Mouse (Mus musculus) frontal cortex, postnatal 10 days (tissue): ENCODE results near the gene Gm44965.

ENCODE experiments used
- DNase-seq, 2 experiments: peaks; one replicate each; pipeline ENCODE4 v3.0.0; 2022; ENCODE audit warnings: low spot score in 2 of 2, mixed read lengths in 1 of 2

Gm44965 gene

DNA sequence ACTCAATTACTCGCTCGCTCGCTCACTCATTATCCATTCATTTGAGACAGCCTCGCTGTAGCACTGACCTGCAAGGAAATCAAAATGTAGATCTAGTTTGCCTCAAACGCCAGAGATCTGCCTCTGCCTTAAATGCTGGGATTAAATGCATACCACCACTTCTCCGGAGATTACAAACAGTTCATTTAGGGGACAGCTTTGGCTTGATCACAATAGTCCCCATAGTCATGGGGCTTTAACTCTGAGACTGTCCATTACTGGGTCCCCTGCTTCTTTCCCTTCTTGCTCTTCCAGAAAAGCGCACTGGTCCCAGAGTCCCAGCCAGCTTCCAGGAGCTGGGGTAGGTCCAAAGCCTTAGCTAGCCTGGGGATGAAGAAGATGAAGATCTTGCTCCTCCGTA is 32.7 kb downstream of the Gm44965 start, which contains the start of gene AI854703:
Gene AI854703, plus strand, starts transcription at position 301 of the 400 bp plus-strand sequence.
- no peak for DNase-seq

DNA sequence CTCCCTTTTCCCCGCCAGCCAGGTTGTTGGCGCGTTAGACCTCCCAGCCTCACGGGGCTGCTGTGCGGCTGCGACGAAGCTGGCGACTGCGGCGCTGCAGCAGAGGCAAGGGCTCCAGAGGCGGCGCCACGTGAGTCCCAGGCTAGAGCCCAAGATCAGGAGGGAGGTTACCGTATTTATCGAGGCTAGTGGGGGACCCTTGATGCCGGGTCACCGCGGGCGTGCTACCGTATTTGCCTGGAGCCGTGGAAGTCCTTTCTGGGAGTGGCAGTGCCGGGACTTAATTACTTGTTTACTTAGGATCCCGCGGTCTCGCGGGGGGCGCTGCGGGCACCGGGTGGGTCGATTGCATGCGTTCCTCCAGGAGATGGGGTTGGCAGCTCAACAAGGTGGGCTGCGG is 33.2 kb downstream of the Gm44965 start:
- peak in 1 of 2 experiments; percentile 60 for DNase-seq

- no peak for DNase-seq
Measured at GRCm38 (mm10) chr6:48627511-48627924, 33.8 kb downstream of the Gm44965 start.

- no peak for DNase-seq
Measured at GRCm38 (mm10) chr6:48628377-48628776, 34.6 kb downstream of the Gm44965 start.

DNA sequence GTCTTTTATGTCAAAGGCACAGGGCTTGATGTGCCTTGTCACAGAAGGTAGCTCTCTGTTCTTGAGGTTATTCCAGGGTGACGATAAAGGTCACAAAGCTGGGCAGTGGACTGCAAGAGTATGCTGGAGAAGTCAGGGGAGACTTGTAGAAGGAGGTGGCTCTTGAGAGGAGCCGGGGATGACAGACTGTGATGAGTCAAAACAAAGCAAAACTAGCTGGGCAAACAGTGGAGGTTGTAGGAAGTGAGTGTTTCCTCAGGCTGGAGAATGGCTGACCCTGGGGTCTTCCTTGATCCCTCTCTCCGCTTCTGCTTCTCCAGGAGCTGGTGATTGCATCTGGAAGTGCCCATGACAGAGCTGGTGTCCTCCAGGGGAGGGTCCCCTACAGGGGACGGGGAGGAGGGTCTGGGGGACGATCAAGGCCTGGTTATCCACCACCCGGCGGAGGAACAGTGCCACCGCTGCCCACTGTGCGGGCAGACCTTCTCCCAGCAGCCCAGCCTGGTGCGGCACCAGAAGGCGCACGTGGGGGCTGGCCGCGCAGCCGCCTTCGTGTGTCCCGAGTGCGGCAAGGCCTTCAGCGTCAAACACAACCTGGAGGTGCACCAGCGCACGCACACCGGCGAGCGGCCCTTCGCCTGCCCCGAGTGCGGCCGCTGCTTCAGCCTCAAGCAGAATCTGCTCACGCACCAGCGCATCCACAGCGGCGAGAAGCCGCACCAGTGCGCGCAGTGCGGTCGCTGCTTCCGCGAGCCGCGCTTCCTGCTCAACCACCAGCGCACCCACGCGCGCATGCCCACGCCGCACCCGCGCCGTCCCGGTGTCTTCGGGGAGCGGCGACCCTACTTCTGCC is 35.3 kb downstream of the Gm44965 start:
- peak in 1 of 2 experiments; percentile 54 for DNase-seq

GRCm38 (mm10) chr6:48629661-48630034 is 35.9 kb downstream of the Gm44965 start:
- no peak for DNase-seq

DNA sequence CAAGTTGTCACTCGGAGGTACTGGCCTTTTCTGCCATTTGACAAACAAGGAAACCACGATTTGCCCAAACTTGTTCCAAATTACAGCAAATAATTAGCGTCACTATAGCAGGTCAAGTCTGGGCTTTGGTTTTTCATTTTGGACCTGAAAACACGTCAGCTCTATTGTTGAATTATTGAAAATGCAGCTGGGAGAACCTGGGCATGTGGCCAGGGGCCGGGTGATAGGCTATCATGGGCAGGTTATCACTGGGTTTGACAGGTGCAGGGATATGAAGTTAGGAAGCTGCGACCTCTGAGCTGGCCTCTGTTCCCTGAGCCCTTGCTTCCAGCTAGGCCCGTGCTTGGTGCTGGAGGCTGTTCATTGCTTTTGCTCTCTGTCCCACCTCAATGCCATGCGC is 37.1 kb downstream of the Gm44965 start:
- no peak for DNase-seq

- no peak for DNase-seq
Measured at GRCm38 (mm10) chr6:48635105-48635504, 41.4 kb downstream of the Gm44965 start.

DNA sequence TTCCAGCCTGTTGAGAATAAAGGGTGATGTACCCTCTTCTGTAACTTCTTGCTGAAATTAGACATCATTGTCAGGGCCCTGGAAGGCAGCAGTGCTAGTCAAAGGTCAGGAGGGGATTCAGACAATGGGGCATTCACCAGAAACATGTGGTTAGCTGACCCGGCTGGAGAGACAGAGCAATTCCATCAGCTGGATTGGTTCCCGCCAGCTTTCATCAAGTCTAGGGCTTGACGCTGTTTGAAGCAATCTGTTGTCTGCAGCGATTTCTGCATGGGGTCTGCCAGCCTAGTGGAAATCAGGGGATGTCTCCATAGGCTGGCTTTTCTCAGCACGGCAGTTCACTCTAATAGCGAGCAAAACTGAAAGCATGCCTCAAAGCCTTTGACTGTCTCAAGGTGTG is 42.8 kb downstream of the Gm44965 start:
- DNase-seq: no peak

- DNase-seq: no peak
Measured at GRCm38 (mm10) chr6:48637811-48638500, 44.2 kb downstream of the Gm44965 start.

DNA sequence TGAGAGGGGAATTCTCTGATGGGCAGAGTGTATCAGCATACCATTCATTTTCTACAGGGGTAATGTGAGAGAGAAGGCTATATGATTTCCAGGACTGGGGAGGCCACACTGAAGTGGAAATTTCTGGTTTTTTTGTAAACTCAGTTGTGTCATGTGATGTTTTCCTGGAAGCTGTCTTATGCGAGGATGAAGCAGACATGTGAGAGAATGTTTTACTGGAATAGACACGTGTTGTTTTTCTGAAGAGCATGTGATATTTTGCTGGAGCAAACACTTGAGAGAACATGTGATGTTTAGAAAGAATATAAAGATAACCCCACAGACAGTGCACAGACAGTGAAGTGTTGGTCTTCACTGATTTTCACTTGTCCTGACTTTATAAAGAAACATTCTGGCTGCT is 44.8 kb downstream of the Gm44965 start:
- DNase-seq: no peak

GRCm38 (mm10) chr6:48641391-48641790 is 47.6 kb downstream of the Gm44965 start:
- no peak for DNase-seq

GRCm38 (mm10) chr6:48642764-48643292 is 49.1 kb downstream of the Gm44965 start:
- no peak for DNase-seq

DNA sequence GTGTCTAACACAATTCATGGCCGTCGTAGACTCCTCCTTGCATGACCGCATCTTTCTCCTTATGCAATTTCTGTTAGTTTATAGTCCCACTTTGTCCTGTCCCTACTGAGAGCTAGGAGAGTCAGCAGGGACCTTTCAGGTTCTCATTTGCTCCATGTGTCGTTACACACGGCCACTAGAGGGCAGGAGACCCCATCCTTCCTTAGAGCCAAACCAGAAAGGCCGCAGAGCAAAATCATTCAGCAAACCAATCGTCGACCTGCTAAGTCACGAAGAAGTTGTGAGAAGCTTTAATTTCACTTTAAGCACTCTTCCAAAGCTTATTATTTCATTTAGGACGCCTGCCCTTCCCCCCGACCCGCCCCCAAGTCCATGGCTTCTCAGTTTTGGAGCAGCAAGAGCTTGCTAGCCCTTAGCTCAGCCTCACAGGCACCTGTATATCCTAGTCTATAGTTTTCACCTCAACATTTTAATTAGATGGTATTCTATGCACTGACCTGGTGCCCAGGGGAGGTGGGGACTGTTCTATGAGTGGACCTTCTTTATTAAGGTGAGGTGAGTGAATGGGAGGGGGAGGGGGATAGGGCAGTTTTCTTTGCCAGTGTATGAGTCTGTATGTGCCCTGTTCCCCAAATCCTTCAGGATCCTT is 52.0 kb downstream of the Gm44965 start:
- DNase-seq: peak in 1 of 2 experiments; percentile 65

- DNase-seq: no peak
Measured at GRCm38 (mm10) chr6:48646309-48646690, 52.6 kb downstream of the Gm44965 start.

- no peak for DNase-seq
Measured at GRCm38 (mm10) chr6:48646995-48647394, 53.3 kb downstream of the Gm44965 start, which contains the start of gene Gimap8. TSS of gene Gimap8 (plus strand) at chr6:48647234.

GRCm38 (mm10) chr6:48647611-48648010 is 53.9 kb downstream of the Gm44965 start:
- no peak for DNase-seq

DNA sequence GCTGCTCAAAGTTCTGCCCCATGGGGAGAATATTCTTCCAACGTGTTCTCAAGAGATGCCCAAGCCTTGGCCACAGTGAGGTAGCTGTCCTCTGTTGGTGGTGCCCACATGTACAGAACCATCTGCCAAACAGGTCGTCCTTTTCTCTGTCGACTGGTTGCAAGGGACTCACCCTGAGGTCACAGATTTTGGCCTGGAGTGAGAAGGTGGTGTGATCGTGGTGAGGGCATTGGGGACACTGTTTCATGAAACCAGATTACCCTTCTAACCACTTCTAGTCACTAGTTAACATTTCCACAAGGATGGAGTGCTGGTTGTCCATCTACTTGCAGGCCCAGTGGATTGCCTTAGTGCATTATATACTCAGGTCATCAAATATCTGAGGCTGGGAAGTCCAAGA is 55.0 kb downstream of the Gm44965 start:
- no peak for DNase-seq

- DNase-seq: no peak
Measured at GRCm38 (mm10) chr6:48650041-48650440, 56.3 kb downstream of the Gm44965 start.

DNA sequence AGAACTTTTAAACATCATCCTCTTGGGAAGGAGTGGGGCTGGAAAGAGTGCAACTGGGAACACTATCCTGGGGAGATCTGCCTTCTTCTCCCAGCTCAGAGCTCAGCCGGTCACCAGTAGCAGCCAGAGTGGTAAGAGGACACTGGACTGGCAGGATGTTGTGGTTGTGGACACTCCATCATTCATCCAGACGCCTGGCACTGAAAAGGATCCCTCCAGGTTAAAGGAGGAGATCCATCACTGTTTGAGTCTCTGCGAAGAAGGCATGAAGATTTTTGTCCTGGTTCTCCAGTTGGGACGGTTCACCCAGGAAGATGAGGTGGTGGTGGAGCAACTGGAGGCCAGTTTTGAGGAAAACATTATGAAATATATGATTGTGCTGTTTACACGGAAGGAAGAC is 65.0 kb downstream of the Gm44965 start:
- DNase-seq: no peak

- DNase-seq: no peak
Measured at GRCm38 (mm10) chr6:48664750-48665149, 71.0 kb downstream of the Gm44965 start.

GRCm38 (mm10) chr6:48665471-48665870 is 71.7 kb downstream of the Gm44965 start:
- DNase-seq: no peak
